In genomic region chr9:82096409-82096808, GRCm38 (mm10) we compare ENCODE assay signal across 16 mouse cellular contexts.
"Had no signal": no experiment of that assay in that cellular context is flagged by ENCODE, and none has a peak within 500 bp of the region (broad histone marks: within the 10 kb centered on the region; RNA-seq: fewer than 3 reads in every experiment).

No protein-coding gene starts in this region.

- ATAC-seq: forebrain, postnatal 0 days; hindbrain, postnatal 0 days; intestine, embryonic 16.5 days had no signal

- DNase-seq: forebrain, postnatal 0 days; gastrocnemius, postnatal 14 days; gastrocnemius, postnatal 36 days; heart, adult 11 months; heart, adult 2 months; heart, postnatal 14 days; heart, postnatal 36 days; kidney, adult 11 months; kidney, adult 2 months; kidney, adult 9 months; kidney, postnatal 25 days; kidney, postnatal 4 days; liver; liver, embryonic 13.5 days had no signal
